Mouse (Mus musculus) bone marrow, adult 2 months (tissue): ENCODE results near the gene Pogk. TPM values are rescaled to one million over a fixed set of nuclear protein-coding genes. Genes with fewer than 3 reads are reported as not detected.

Experiments used
- H3K27ac ChIP-seq: fragments of 200-500 bp; 2 replicates; pipeline ENCODE4 v1.5.1; 2012; ENCODE audit warnings: low read depth, mild to moderate bottlenecking, control low read depth, inconsistent platforms, low read length; ENCODE audit not compliant: control insufficient read depth, poor library complexity, insufficient read depth
- H3K4me1 ChIP-seq: fragments of 200-500 bp; 2 replicates; pipeline ENCODE4 v1.6.1; 2011; ENCODE audit warnings: low read length; ENCODE audit not compliant: control insufficient read depth, insufficient read depth
- H3K4me3 ChIP-seq: fragments of 200-500 bp; replicated peaks from 2 replicates; pipeline ENCODE3; 2011; ENCODE audit warnings: mild to moderate bottlenecking, low read depth, low read length, control low read depth; ENCODE audit not compliant: control insufficient read depth
- CTCF ChIP-seq: fragments of 200-500 bp; IDR thresholded peaks from 2 replicates; pipeline ENCODE4 v1.5.1; 2011; ENCODE audit warnings: low read length, control low read depth; ENCODE audit not compliant: control insufficient read depth, insufficient read depth
- POLR2A ChIP-seq: fragments of 200-500 bp; IDR thresholded peaks from 2 replicates; pipeline ENCODE4 v1.6.1; 2011; ENCODE audit warnings: low read depth, mild to moderate bottlenecking, control low read depth, low read length, borderline replicate concordance; ENCODE audit not compliant: control insufficient read depth
- WGBS: fragments of 180-500 bp; shearing (Covaris S2); methylation state at CpG from one replicate; pipeline ENCODE4 v1.1.7; 2018; 5-methylcytosine and 5-hydroxymethylcytosine counted together
- polyA plus RNA-seq: library from polyadenylated mRNA; stranded (reverse); fragments of >200 nt; gene quantifications from 2 replicates; pipeline ENCODE4 v1.2.4, GENCODE M21; 2011; ENCODE audit warnings: low replicate concordance; ENCODE audit not compliant: missing spikeins, insufficient read depth, insufficient read length

Gene Pogk
- polyA plus RNA-seq, 1 experiment = 3.4 TPM

DNA sequence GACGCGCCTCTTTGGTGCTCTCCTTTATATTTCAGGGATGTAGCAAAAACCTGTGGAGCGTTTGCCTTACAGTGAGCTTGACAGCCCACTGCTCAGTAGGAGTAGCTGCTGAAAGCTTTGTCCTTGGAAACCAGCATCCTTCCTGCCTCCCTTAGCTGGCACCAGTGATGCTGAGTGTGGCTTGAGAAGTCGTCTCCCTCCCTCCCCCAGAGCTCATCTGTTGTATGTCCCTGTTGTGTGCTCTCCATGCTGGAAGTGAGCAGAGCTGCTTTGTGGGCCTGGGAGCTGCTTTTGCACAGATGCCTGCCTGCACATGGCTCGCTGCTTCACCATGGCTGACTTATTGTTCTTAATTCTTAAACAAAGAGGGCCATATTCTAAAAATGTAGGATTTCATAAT is 24.2 kb downstream of the Pogk start:
- H3K4me3 ChIP-seq = no peak overlapping the region
- H3K27ac ChIP-seq = no peak overlapping the region
- TF ChIP-seq CTCF (no peak), POLR2A (no peak)
- H3K4me1 ChIP-seq = peaks cover 2% of the 10 kb centered on the region
- 86% methylated on average over 5 of the region's 5 CpGs for WGBS

DNA sequence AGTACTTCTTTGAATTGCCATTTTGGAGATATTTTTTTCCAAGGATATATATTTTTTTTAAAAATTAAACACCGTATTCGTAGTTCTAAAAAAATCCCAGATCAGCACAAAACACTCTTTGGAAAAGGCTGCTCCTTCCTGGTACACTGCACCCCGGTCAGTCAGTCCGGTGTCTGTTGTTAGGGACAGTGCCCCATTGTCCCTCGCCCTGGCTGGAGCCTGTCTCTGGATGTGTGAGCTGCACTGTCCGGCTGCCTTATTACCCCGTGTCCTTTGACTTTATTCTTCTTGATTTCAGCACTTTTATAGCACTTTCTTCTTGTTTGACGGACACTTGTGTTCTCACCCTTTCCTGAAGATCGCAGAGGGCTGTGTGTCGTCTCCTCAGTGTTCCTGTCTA is 25.0 kb downstream of the Pogk start:
- Histone ChIP-seq H3K4me3 (no peak overlapping the region), H3K27ac (no peak overlapping the region), H3K4me1 (peaks cover 2% of the 10 kb centered on the region)
- WGBS = 93% methylated on average over 10 of the region's 10 CpGs
- TF ChIP-seq CTCF = no peak

DNA sequence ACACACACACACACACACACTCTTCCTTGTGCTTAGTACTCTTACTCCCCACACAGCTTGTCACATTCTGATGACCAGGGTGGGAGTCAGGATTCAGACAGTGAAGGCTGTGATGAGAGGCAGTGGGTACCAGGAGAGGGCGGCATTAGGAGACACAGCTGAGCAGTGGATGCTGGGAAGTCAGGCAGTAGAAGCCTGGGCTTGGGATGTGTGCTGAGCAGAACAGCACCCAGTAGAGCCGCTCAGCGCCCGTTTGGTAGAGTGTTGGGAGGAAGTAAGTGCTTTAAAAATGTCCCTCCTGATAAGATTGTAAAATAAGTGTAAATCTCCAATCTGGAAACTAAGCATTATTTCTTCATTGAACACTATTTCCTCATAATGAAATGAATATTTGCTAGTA is 27.0 kb downstream of the Pogk start:
- TF ChIP-seq POLR2A (no peak), CTCF (no peak)
- 77% methylated on average over 4 of the region's 4 CpGs for WGBS
- Histone ChIP-seq H3K4me3 (no peak overlapping the region), H3K4me1 (peaks cover 2% of the 10 kb centered on the region), H3K27ac (no peak overlapping the region)

DNA sequence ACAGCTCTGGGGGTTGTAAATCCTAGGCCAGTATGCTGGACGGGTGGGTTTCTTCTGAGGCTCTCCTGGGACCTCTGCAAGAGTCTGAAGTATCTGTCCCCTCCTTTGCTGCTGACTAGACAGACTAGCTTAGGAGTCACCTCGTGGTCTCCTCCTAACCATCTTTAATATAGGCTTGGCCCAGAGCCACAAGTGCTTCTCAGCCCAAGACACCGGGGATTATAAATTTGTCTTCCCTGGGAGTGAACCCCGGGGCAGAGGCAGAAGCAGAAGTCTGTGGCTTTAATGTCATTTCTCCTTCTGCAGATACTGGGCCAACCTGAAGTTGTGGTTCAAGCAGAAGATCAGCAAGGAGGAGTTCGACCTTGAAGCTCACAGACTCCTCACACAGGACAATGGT is 27.8 kb downstream of the Pogk start:
- no peak overlapping the region for H3K4me3 ChIP-seq
- TF ChIP-seq CTCF (no peak), POLR2A (no peak)
- no peak overlapping the region for H3K27ac ChIP-seq
- 13% methylated on average over 5 of the region's 5 CpGs for WGBS
- H3K4me1 ChIP-seq = peaks cover 2% of the 10 kb centered on the region

DNA sequence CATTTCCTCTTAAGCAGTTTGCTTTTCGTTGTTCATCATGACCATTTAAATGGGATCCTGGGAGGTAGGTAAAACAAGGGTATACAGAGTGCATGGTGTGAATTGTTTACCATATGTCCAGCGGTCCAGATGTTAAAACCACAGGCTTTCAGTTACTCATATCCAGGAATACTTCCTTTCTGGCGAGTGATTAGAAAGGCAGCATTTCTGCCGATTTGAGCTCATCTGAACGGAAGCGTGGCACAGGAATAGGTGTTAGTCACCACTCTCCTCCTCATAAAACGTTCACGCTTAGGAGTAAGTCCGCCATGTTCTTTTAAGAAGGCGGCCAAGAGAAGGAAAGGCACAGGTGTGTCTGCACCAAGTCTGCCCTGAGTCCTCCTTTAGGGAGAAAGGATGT is 28.3 kb downstream of the Pogk start:
- H3K4me1 ChIP-seq = peaks cover 2% of the 10 kb centered on the region
- no peak for TF ChIP-seq POLR2A
- no peak for TF ChIP-seq CTCF
- no peak overlapping the region for H3K27ac ChIP-seq
- H3K4me3 ChIP-seq = no peak overlapping the region
- 43% methylated on average over 10 of the region's 10 CpGs for WGBS

GRCm38 (mm10) chr1:166379630-166380231 is 29.9 kb downstream of the Pogk start:
- peak overlapping the region; percentile 90 for H3K27ac ChIP-seq
- H3K4me3 ChIP-seq = peak overlapping the region; percentile 70
- peak; percentile 36; the same call in 1 of the 2 replicates for TF ChIP-seq POLR2A
- no peak for TF ChIP-seq CTCF
- WGBS = 2% methylated on average over 41 of the region's 41 CpGs
- H3K4me1 ChIP-seq = peaks cover 2% of the 10 kb centered on the region

- TF ChIP-seq POLR2A = peak; percentile 68
- TF ChIP-seq CTCF = no peak
- Histone ChIP-seq H3K27ac (peak within 1 kb of the TSS; percentile 90), H3K4me3 (peak within 1 kb of the TSS; percentile 77), H3K4me1 (peaks cover 2% of the 10 kb centered on the region)
- under 1% methylated on average over 81 of the region's 81 CpGs for WGBS
These were observed 30.5 kb downstream of the Pogk start, which contains the start of gene Tada1 for GRCm38 (mm10) chr1:166379013-166379629. Gene Tada1 (plus strand): TSS chr1:166379097.

GRCm38 (mm10) chr1:166378431-166379012 is 31.1 kb downstream of the Pogk start:
- WGBS = 6% methylated on average over 21 of the region's 21 CpGs
- Histone ChIP-seq H3K4me3 (peak overlapping the region; percentile 77), H3K4me1 (peaks cover 2% of the 10 kb centered on the region), H3K27ac (peak overlapping the region; percentile 62; the same call in 1 of the 2 replicates)
- TF ChIP-seq CTCF = no peak
- TF ChIP-seq POLR2A = no peak

GRCm38 (mm10) chr1:166377171-166377570 is 32.5 kb downstream of the Pogk start:
- WGBS = 88% methylated on average over 6 of the region's 6 CpGs
- TF ChIP-seq POLR2A = no peak

More at GRCm38 (mm10) chr1:166377171-166377570, 32.5 kb downstream of the Pogk start:
- no peak overlapping the region for H3K27ac ChIP-seq
- no peak overlapping the region for H3K4me3 ChIP-seq
- peaks cover 2% of the 10 kb centered on the region for H3K4me1 ChIP-seq
